Mouse (Mus musculus) stomach, embryonic 15.5 days (tissue): Measurements from ENCODE around the gene Tmem266. TPM values are rescaled to one million over a fixed set of nuclear protein-coding genes. Genes with fewer than 3 reads are reported as not detected.

Experiments
- ATAC-seq: fragments of 200-750 bp; cut with Nextera tagmentation; 2 replicates; pipeline ENCODE4 v1.8.0; 2017; ENCODE audit warnings: low read depth, moderate number of reproducible peaks, moderate TSS enrichment; ENCODE audit not compliant: insufficient read depth, low FRiP score
- H3K27ac ChIP-seq: fragments of 300-500 bp; sonication (generic); 2 replicates; pipeline ENCODE4 v1.5.1; 2015; ENCODE audit warnings: mild to moderate bottlenecking, inconsistent platforms
- H3K27me3 ChIP-seq: fragments of 300-500 bp; sonication (generic); replicated peaks from 2 replicates; pipeline ENCODE4 v1.6.1; 2015; ENCODE audit warnings: inconsistent platforms
- H3K36me3 ChIP-seq: fragments of 300-500 bp; sonication (generic); 2 replicates; pipeline ENCODE4 v1.6.1; 2015; ENCODE audit warnings: inconsistent platforms
- H3K4me1 ChIP-seq: fragments of 300-500 bp; sonication (generic); 2 replicates; pipeline ENCODE4 v1.6.1; 2015; ENCODE audit warnings: inconsistent platforms
- H3K4me2 ChIP-seq: fragments of 300-500 bp; sonication (generic); 2 replicates; pipeline ENCODE4 v1.6.1; 2015; ENCODE audit warnings: mild to moderate bottlenecking, inconsistent platforms
- H3K4me3 ChIP-seq: fragments of 300-500 bp; sonication (generic); replicated peaks from 2 replicates; pipeline ENCODE4 v1.5.1; 2015; ENCODE audit warnings: inconsistent platforms
- H3K9ac ChIP-seq: fragments of 300-500 bp; sonication (generic); 2 replicates; pipeline ENCODE4 v1.6.1; 2015; ENCODE audit warnings: inconsistent platforms
- H3K9me3 ChIP-seq: fragments of 300-500 bp; sonication (generic); 2 replicates; pipeline ENCODE4 v1.6.1; 2016; ENCODE audit warnings: inconsistent platforms
- WGBS: fragments of 180-500 bp; shearing (Covaris S2); methylation state at CpG from one replicate; pipeline ENCODE4 v1.1.7; 2015; 5-methylcytosine and 5-hydroxymethylcytosine counted together
- polyA plus RNA-seq: library from polyadenylated mRNA; unstranded; fragments of >200 nt; fragmentation: Nextera tagmentation; extraction: Ambion mirVana; gene quantifications from 2 replicates; pipeline ENCODE4 v1.2.1, GENCODE M21; 2015

The Tmem266 gene
- polyA plus RNA-seq = 1.3 and 1.9 TPM in 2 replicates

- H3K36me3 ChIP-seq = no peaks in the 10 kb centered on the region
- no peaks in the 10 kb centered on the region for H3K9me3 ChIP-seq
- no peak within 1 kb of the TSS for H3K27ac ChIP-seq
- H3K9ac ChIP-seq = peak within 1 kb of the TSS; percentile 59
- peak; percentile 80 for ATAC-seq
- peaks cover 6% of the 10 kb centered on the region; the same call in 1 of the 2 replicates for H3K4me1 ChIP-seq
- under 1% methylated on average over 51 of the region's 82 CpGs for WGBS
- H3K27me3 ChIP-seq = no peaks in the 10 kb centered on the region
- peak within 1 kb of the TSS; percentile 82 for H3K4me2 ChIP-seq
- peak within 1 kb of the TSS; percentile 65 for H3K4me3 ChIP-seq
Measured at GRCm38 (mm10) chr9:55326515-55327233, at the start of gene Tmem266, which contains the start of gene Nrg4. Gene Tmem266, plus strand, starts transcription at chr9:55326913. Gene Nrg4, minus strand, starts transcription at chr9:55326844.

- H3K4me2 ChIP-seq = no peak overlapping the region
- no peaks in the 10 kb centered on the region for H3K36me3 ChIP-seq
- H3K9ac ChIP-seq = no peak overlapping the region
- no peaks in the 10 kb centered on the region for H3K9me3 ChIP-seq
- no peak overlapping the region for H3K4me3 ChIP-seq
- H3K4me1 ChIP-seq = no peaks in the 10 kb centered on the region
- no peak for ATAC-seq
- no peak overlapping the region for H3K27ac ChIP-seq
- no peaks in the 10 kb centered on the region for H3K27me3 ChIP-seq
- WGBS = 54% methylated on average over 4 of the region's 4 CpGs
Measured at GRCm38 (mm10) chr9:55277562-55277961, 49.2 kb upstream of the Tmem266 start.

DNA sequence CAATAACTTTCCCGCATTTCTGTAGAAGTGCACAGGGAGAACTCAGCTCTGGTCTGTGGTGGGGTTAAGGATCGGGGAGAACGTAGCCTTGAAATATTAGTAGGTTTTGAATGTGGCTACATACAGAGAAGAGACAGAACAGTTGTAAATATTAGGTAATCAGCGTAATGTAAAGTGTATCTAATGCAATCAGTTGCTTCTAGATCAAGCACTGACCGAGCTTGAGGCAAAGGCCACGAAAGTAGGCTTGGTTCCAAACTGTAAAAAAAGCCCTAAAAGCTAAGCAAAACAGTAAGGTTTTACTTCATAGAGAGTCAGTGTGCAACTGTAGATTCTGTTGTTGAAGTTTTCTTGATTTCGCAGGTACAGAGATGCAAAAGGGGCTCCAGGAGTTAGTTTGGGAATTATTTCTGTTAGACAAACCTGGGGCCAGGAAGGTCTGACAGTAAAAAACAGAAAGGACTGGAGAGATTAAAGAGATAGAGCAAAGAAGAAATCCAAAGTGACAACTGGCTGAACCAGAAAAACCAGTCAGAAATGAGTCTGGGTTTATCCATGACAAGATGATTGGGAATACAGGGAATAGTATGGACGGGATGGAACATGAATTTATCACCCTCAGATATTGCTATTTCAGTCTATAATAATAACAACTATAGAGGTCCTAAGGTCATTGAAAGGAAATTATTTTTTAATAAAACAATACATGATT lies 47.4 kb upstream of the Tmem266 start:
- 78% methylated on average over 8 of the region's 8 CpGs for WGBS
- H3K9ac ChIP-seq = no peak overlapping the region
- no peaks in the 10 kb centered on the region for H3K4me1 ChIP-seq
- no peak overlapping the region for H3K4me2 ChIP-seq
- no peaks in the 10 kb centered on the region for H3K27me3 ChIP-seq
- no peaks in the 10 kb centered on the region for H3K9me3 ChIP-seq
- ATAC-seq = no peak
- H3K4me3 ChIP-seq = no peak overlapping the region
- H3K36me3 ChIP-seq = no peaks in the 10 kb centered on the region
- H3K27ac ChIP-seq = no peak overlapping the region

DNA sequence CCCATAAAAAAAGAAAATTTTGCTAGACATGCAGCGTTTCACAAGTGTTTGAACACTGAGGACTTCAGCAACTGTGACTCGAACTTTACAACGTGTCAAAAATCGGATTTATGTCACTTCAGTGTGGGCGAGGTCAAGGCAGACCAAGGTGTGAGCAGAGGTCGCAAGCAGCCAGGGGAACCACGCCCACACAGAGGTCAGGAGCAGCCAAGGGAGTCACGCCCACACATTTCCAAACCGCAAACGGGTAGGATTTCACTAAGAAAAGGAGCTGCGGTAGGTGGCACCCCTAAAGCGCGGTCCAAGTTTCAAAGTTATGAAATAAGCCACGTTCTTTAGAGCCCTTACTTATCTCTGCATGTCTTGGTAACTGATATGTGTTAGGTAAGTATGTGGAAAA lies 43.2 kb upstream of the Tmem266 start:
- no peaks in the 10 kb centered on the region for H3K9me3 ChIP-seq
- no peak overlapping the region for H3K27ac ChIP-seq
- WGBS = 3% methylated on average over 14 of the region's 14 CpGs
- ATAC-seq = no peak
- H3K27me3 ChIP-seq = no peaks in the 10 kb centered on the region
- H3K4me2 ChIP-seq = peak overlapping the region; percentile 37; the same call in 1 of the 2 replicates
- H3K4me1 ChIP-seq = no peaks in the 10 kb centered on the region
- no peak overlapping the region for H3K9ac ChIP-seq
- no peaks in the 10 kb centered on the region for H3K36me3 ChIP-seq
- no peak overlapping the region for H3K4me3 ChIP-seq

DNA sequence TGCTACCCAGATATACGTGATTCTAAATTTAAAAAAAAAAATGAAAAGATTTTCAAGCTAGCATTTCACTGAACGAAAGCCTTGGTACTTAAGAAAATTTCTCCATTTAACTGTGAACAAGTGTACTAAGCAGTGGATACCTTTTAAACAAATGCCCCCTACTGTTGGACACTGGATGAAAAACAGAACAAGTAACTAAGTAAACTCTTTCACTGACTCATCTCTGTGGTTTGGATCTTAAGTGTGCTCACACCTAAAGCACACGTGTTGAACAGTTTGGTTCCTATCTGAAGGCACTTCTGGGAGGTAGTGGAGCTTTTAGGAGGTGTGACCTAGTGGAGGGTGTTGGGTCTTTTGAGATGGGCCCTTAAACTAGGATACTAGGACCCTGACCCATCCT lies 41.5 kb upstream of the Tmem266 start:
- ATAC-seq = no peak
- no peak overlapping the region for H3K4me2 ChIP-seq
- no peak overlapping the region for H3K9ac ChIP-seq
- H3K27me3 ChIP-seq = no peaks in the 10 kb centered on the region
- H3K36me3 ChIP-seq = no peaks in the 10 kb centered on the region
- H3K9me3 ChIP-seq = no peaks in the 10 kb centered on the region
- 74% methylated on average over 3 of the region's 3 CpGs for WGBS
- no peak overlapping the region for H3K27ac ChIP-seq
- no peaks in the 10 kb centered on the region for H3K4me1 ChIP-seq
- H3K4me3 ChIP-seq = no peak overlapping the region

DNA sequence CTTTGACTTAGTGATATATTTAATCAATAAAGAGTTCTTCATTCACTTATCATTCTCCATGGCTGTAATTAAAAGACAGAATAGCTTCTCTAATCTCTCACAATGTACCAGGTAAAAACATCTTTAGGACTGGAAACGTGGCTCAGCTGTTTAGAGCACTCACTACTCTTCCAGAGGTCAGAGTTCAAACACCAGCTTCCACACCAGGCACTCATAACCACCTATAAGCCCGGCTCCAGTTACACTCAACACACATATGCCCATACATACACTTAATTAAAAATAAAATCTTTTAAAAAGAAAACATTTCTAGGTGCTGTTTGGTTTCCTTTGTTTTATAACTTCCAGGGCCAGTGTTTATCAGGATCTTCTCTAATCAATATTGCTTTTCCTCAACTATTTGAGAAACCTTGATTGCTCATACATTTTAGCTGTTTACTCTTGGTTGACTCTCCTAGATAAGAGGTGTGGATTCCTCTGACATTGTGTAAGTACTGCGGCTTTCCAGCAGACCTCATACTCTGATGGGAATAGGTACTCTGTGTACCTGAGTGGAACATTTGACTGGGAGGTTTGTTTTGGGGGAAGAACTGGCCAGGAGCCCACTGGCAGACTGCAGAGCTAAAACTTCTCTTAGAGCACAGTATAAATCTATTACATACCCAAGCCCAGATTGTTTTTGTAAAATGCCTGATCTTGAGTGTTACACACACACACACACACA lies 37.1 kb upstream of the Tmem266 start:
- Histone ChIP-seq H3K36me3 (no peaks in the 10 kb centered on the region), H3K4me3 (no peak overlapping the region), H3K9me3 (no peaks in the 10 kb centered on the region), H3K27ac (no peak overlapping the region), H3K9ac (no peak overlapping the region), H3K27me3 (no peaks in the 10 kb centered on the region), H3K4me1 (no peaks in the 10 kb centered on the region), H3K4me2 (no peak overlapping the region)
- ATAC-seq = no peak
- 30% methylated on average over 3 of the region's 3 CpGs for WGBS

- Histone ChIP-seq H3K27me3 (no peaks in the 10 kb centered on the region), H3K9ac (no peak overlapping the region), H3K36me3 (no peaks in the 10 kb centered on the region), H3K27ac (no peak overlapping the region), H3K4me3 (no peak overlapping the region), H3K4me2 (no peak overlapping the region), H3K9me3 (no peaks in the 10 kb centered on the region), H3K4me1 (no peaks in the 10 kb centered on the region)
- ATAC-seq = no peak
- 94% methylated on average over 4 of the region's 4 CpGs for WGBS
Measured at GRCm38 (mm10) chr9:55291966-55292365, 34.7 kb upstream of the Tmem266 start.

GRCm38 (mm10) chr9:55296221-55296620 lies 30.5 kb upstream of the Tmem266 start:
- Histone ChIP-seq H3K27me3 (no peaks in the 10 kb centered on the region), H3K27ac (no peak overlapping the region), H3K9me3 (no peaks in the 10 kb centered on the region), H3K36me3 (no peaks in the 10 kb centered on the region), H3K9ac (no peak overlapping the region), H3K4me1 (no peaks in the 10 kb centered on the region), H3K4me2 (no peak overlapping the region), H3K4me3 (no peak overlapping the region)
- no peak for ATAC-seq
- WGBS = 50% methylated on average over 2 of the region's 2 CpGs

DNA sequence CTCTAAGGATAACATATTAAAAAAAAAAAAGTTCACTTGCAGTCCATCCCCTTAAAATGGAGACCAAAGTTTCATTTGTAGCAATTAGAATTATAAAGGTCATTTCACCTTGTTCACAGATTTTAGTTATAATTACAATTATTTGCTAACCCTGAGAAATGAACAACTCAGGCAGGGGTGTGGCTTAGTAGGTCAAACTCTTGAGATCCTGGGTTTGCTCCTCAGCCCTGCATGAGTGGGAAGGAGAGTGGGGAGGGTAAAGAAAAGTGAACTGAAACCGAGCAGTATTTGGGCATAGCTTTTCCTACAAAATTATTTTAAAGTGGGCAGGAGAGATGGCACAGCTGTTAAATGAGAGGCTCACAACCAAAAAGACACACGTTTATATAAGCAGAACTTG lies 19.6 kb upstream of the Tmem266 start:
- H3K9ac ChIP-seq = no peak overlapping the region
- no peaks in the 10 kb centered on the region for H3K9me3 ChIP-seq
- no peak overlapping the region for H3K4me2 ChIP-seq
- no peaks in the 10 kb centered on the region for H3K27me3 ChIP-seq
- H3K36me3 ChIP-seq = no peaks in the 10 kb centered on the region
- no peaks in the 10 kb centered on the region for H3K4me1 ChIP-seq
- WGBS = 26% methylated on average over 2 of the region's 2 CpGs
- ATAC-seq = no peak
- H3K27ac ChIP-seq = no peak overlapping the region
- H3K4me3 ChIP-seq = no peak overlapping the region

DNA sequence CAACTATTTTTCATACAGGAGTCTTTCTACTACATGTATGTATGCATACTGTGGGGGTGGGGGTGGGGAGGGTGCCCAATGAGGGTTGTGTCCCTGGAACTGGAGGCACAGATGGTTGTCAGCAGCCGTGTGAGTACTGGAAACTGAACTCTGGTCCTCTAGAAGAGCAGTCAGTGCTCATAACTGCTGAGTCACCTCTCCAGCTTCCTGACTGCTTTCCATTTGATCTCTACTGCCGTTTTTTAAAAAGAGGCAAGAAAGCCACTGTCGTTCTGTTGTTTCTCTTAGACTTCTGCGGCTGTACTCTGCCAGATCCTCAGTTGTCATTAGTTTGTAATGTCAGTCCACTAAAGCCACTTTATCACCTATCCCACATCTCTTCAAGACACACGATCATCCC lies 19.2 kb upstream of the Tmem266 start:
- H3K27me3 ChIP-seq = no peaks in the 10 kb centered on the region
- H3K9me3 ChIP-seq = no peaks in the 10 kb centered on the region
- H3K27ac ChIP-seq = no peak overlapping the region
- H3K9ac ChIP-seq = no peak overlapping the region
- no peak overlapping the region for H3K4me2 ChIP-seq
- H3K4me3 ChIP-seq = no peak overlapping the region
- no peak for ATAC-seq
- H3K4me1 ChIP-seq = no peaks in the 10 kb centered on the region
- H3K36me3 ChIP-seq = no peaks in the 10 kb centered on the region
- 55% methylated on average over 5 of the region's 5 CpGs for WGBS

DNA sequence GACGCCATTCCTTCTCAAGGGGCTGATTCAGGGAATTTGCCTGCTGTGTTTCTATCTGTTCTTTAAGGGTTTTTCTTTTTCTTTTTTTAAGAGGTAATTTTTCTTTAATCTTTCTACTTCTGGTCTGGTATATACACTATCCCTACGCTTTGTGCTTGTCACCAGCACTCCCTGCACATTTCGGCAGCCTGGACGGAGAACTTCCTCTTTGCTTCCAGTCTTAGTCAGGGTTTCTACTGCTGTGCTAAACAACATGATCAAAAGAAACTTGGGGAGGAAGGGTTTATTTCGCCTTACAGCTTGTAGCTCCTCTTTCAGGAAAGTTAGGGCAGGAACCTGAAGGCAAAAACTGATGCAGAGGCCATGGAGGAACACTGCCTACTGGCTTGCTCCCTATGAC lies 18.3 kb upstream of the Tmem266 start:
- Histone ChIP-seq H3K36me3 (no peaks in the 10 kb centered on the region), H3K9ac (no peak overlapping the region), H3K27ac (no peak overlapping the region), H3K9me3 (no peaks in the 10 kb centered on the region), H3K4me3 (no peak overlapping the region), H3K27me3 (no peaks in the 10 kb centered on the region), H3K4me1 (no peaks in the 10 kb centered on the region), H3K4me2 (no peak overlapping the region)
- 80% methylated on average over 5 of the region's 5 CpGs for WGBS
- no peak for ATAC-seq

- H3K27ac ChIP-seq = no peak overlapping the region
- no peak overlapping the region for H3K4me3 ChIP-seq
- 10% methylated on average over 5 of the region's 5 CpGs for WGBS
- no peak overlapping the region for H3K9ac ChIP-seq
- ATAC-seq = peak; percentile 31; the same call in 1 of the 2 replicates
- no peaks in the 10 kb centered on the region for H3K27me3 ChIP-seq
- no peaks in the 10 kb centered on the region for H3K4me1 ChIP-seq
- no peaks in the 10 kb centered on the region for H3K9me3 ChIP-seq
- no peak overlapping the region for H3K4me2 ChIP-seq
- H3K36me3 ChIP-seq = no peaks in the 10 kb centered on the region
Measured at GRCm38 (mm10) chr9:55311560-55311959, 15.2 kb upstream of the Tmem266 start.
